Mouse (Mus musculus): ENCODE measurements at regions not wholly inside any gene's neighbourhood (a gene's known extent, or its start where the extent isn't known, plus 50 kb on each side); places are given as distances from the start of the nearest gene placed in this dataset.

DNA sequence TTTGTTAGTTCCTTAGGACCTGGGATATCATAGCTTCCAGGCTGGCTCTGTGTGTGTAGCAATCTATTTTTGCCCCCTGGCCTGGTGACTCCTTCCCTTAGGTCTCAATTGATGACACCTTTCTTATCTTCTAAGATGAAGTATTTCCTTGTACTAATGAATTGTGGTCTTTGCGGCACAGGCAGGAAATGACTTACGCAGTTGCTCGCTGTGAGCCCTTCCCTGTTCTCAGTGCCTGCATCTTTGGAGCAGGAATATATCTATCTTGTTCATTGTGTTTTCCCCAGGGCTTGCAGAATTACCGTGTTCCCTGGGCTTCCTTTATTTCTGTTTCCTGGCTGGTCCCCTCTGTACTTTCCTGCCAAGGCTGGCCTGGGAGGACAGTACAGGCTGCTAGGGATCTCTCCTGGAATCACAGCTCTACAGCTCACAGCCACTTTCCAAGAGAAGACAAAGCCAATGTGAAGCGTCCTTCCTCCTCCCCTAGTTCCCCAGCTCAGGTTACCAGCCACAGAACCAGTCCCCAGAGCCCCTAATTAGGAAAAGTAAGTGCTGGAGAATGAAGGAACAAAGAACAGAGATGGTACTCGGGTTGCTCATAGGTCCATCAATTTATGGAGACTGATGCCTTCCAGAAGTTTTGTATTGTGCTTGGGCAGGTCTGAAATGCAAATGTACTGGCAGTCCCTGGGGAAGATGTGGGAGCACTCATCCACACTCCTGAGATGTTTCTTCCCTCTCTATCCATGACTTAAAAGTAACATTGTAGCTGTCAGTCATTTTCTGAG, 119.2 kb upstream of the Eef2kmt start:
- DNase-seq: peak; percentile 50

DNA sequence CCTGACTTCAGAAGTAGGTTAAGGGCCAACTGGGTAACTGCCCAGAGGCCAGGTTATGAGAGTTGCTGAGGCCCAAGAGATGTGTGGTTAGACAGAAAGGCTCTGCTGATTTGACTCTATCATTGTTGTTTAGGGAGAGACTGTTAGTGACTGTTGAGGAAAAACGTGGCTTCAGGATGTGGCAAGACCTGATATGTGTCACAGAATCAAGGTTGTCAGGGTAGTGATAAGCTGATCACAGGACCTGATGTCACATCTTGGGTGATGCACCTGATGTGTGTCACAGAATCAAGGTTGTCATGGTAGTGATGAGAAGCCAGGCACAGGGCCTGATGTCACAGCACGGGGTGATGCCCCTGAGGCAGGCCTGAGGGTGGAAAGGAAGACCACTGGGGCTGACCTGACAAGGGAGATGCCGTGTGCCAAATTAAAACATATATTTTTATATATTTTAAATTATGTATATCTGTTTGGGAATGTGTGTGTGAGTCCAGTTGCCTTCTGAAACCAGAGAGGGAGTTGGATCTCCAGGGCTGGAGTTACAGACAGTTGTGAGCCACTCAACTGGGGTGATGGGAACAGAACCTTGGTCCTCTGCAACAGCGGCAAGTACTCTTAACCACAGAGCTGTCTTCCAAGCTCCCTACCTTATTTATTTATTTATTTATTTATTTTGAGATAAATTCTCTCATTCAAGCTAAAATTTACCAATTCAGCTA, 115.6 kb upstream of the Eef2kmt start:
- no peak for DNase-seq

DNA sequence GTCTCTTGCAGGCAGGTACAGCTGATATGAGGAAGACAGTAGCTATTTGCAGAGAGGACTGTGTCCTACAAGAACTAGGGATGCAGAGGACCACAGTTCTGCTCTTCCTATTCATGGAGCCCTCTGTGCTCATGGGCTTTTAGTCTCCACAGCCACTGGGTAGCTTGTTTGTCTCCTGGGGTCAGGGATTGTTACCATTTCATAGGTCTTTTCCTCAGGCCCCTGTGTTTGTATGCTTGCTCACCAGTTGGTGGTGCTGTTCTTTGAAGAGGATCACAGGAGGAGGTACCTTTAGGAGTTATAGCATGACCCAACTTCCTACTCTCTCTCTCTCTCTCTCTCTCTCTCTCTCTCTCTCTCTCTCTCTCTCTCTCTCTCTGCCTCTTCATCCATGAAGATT, 114.7 kb upstream of the Eef2kmt start:
- no peak for DNase-seq

DNA sequence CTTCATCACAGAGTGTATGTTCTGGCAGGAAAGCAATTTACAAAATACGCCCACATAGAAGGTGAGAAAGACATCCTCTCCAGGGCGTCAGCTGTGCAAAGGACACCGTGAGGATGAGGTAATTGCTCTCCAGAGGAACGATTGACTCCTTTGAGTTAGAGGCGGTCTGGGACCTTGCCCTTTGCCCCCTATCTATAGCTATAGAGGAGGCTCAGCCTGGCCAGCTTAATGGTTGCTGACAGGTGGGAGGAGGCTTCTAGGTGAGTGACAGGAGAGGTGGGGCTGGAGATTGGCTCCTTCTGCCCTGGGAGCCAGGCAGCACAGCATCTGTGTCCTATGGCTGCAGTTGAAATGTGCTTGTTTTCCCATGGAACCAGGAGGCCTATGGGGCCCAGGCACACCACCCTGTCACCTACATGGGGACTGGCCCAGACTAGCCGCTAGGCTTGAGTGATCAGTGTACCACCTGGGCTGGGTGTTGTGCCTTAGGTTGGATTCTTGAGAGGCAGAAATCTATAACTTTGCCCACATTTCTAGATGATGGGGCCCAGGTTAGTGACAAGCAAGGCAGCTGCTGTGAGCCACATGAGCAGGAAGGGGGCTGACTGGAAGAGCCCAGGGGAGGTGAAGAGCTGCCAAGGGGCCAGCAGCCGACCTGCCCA, 113.2 kb upstream of the Eef2kmt start:
- DNase-seq: no peak

DNA sequence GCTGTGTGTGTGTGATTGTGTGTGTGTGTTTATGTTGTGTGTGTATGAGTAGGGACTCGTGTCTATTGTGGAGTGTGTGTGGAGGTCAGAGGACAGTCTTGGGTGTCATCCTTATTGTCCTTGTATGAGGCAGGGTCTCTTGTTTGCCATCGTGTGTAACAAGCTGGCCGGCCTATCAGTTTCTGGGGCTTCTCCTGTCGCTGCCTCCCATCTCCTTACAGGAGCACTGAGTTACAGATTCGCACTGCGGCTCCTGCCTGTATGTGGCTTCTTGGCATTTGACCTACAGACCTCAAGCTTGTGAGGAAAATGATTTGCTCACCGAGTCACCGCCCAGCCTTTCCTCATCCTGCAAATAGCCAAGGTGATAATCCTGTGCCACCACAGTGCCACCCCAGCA, 112.6 kb upstream of the Eef2kmt start:
- no peak for DNase-seq

DNA sequence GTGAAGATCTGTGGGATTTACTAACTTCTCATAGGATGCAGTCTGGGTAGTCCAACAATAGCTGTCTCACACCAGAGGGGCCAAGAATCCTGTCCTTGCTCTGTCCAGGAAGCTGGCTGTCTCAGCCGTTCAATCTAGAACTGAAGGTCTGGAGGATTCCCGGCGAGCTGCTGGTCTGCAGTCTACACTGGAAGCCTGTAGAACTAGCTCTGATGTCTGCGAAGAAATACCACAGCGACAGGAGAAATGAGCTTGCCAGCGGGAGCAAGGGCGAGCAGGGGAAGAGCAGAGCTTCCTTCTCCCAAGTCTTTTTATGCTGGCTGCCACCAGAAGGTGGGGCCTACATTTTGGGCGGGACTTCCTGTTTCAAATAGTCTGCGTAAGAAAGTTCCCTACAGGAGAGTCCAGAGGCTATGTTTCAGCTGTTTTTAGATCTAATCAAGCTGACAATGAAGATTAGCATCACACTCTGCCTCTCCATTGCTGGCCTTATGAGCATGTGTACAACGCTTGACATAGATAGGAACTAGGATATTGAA, 111.9 kb upstream of the Eef2kmt start:
- peak; percentile 13 for DNase-seq

DNA sequence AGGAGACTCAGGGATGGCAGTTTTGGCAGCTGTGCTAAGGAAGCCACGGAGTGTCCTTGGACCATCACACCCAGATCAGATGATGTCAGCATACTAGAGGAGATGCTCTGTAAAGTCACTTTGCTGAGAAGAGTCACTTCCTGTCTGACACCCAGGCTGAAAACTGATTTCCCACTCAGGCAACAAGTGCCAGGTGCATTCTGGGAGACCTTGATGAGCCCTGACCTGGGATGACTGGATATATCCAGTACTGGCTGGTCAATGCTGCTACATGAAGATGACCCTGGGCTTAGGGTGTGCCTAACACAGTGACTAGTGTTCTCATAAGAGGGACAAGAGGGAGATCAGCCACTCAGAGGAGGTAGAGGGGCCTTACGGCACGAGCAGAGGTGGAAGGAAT, 110.2 kb upstream of the Eef2kmt start:
- DNase-seq: no peak

DNA sequence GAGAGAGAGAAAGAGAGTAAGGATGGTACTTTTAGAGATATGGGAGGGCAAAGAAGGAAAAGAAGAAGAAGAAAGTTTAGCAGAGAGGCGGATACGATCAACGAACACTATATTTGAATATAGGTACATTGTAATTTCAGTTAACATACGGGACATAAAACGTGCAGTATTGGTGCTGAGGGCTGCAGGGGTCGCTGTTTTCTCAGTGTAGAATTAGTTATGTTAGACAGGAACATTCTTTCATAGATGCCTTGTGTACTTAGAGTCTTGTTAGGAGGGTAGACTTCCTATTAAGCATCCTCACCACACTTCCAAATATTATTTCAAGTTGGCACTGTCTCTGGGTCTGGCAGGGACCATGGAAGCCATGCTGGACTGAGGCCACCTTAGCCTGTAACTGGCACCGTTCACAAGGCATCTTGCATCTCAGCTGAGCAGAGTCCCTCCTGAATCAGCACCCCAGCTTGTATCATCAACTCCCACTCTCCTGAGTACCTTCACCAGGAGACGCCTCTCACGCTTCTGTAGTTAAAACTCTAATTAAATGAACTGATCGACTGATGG, 107.3 kb upstream of the Eef2kmt start:
- DNase-seq: no peak

DNA sequence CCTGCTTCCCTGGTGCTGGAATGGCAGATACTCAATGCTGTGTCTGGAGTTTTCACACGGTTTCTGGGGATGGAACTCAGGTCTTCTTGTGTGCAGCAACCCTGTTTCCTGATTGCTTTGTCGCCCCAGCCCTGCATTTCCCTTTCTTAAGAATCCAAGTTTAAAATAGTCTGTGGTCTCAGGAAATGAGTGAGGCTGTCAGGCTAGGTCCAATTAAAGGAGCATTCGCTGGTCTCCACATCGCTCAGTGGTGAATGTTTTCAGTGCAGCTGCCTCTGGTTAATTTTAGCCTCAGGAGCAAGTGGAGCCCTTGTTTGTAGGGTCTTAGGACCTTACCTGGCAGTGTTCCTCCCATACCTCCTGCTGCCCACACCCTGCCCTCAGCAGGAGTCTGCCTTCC, 103.4 kb upstream of the Eef2kmt start:
- no peak for DNase-seq

DNA sequence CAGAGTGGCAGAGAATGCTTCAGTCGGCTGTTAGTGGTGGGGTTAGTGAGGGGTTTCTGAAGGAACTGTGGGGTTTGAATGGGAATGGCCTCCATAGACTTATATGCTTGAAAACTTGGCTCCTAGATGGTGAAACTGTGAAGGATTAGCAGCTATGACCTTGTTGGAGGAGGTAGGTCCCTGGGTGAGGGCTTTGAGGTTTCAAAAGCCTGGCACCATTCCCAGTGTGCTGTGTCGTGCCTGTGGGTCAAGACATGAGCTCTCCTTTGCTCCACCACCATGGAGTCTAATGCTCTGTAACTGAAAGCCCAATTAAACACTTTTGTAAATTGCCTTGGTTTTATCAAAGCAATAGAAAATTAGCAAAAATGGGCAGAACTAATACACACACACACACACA, 98.1 kb upstream of the Eef2kmt start:
- DNase-seq: no peak

DNA sequence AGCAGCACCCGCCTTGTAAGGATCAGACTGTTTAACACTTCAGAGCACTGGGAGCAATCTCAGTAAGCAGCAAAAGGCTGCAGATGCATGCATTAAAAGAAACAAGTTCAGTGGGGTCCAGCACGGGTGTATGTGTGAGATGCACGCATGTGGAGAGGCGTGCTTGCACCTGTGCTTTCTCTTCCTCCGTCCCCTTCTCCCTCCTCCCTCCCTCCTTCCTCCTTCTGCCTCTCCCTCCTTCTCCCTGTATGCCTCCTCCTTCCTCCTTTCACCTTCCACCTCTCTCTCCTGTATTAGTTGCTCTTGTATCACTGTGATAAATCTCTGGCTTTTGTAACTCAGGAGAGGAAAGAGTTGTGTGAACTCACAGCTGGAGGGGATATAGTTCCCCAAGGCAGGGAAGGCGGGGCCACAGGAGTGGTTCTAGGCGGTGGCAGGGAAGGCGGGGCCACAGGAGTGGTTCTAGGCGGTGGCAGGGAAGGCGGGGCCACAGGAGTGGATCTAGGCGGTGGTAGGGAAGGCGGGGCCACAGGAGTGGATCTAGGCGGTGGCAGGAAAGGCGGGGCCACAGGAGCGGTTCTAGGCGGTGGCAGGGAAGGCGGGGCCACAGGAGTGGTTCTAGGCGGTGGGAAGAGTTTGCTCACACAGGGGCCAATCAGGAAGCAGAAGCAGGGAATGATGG, 96.2 kb upstream of the Eef2kmt start:
- peak; percentile 35 for DNase-seq

DNA sequence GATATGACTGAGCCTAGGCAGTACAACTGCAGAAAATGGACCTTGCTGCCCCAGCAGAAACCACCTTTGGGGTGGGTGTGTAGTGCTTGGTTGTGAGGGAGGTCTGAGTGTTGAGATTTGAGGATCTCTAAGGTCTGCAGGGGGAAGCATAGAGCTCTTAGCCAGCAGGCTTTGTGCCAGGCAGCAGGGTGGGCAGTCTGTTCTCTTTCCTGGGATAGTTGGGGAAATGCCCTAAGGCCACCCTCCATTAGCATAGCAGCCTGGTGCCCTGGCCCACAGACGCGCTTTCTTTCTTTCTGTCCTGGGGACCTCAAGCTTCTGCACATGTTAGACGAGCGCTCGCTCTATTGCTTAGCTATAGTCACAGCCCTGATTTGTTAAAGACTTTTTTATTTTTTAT, 91.4 kb upstream of the Eef2kmt start:
- DNase-seq: no peak

DNA sequence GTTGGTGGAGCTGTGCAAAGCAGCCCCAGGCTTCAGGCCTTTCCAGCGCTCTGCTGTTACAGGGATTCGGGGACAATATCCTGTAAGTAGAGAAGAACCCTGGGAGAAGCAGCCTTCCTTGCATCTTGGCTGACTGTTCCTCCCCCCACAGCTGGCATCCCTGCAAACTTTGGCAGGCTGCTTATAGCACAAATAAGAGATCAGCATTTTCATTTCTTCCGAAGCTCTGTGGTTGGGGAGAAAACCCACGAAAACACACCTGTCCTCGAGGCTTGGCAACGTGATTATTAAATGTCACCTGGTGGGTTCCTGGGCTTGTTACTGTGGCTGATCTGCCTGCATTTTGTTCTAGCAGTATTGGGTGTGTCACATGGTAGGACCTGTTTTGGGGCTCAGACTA, 86.5 kb upstream of the Eef2kmt start:
- no peak for DNase-seq

DNA sequence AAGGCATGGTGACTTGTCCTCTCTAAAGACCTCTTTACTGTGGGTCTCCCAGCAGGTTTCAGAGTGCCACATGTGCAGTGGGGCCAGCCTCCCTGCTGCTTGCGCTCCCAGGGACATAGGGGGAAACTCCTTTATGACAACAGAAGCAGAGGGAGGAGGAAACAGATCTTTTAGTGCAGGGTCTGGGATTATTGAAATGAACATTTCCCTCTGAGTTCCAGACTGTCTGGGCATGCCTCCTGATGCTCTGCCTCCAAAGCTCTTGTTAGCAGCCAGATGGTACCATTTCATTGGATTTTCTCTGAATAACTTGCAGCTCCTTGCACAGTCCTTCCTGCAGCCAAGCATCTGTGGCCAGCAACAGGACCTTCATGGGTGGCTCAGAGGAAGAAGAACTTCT, 60.5 kb upstream of the Eef2kmt start:
- DNase-seq: no peak

DNA sequence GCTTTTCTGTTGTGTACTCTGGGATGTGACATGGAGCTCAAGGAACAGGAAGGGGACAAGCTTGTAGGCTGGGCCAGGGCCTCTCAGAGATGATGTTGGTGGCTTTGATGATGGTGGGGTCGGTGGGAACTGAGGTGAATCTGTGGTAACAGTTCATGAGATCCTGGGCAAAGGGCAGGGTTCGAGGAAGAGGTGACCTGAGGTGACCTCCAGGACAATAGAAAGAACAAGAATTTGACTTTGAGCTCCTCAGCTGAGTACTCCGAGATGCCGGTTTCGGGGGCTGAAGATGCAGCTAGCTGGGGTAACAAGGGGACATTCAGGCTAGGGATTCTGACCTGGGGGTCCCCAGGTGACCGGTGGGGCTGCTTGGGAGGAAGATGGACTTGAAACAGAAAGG, 57.5 kb upstream of the Eef2kmt start:
- DNase-seq: no peak

DNA sequence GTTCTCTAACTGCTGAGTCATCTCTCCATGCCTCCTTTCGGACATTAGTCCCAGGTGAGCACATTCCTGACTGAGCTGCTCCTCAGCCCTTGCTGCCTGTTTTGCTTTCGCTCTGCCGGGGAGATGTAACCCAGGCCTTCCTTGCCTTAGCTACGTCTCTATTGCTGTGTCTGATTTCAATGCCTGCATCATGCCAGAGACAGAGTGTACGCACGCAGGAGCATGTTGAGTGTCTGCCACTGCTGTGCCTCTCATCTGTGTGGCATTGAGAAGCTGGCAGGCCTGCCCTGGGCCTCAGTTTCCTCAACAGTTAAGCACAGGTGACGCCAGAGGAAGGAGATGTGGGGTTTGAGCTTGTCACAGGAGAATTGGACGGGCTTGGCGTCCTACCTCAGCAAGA, 55.7 kb upstream of the Eef2kmt start:
- no peak for DNase-seq

DNA sequence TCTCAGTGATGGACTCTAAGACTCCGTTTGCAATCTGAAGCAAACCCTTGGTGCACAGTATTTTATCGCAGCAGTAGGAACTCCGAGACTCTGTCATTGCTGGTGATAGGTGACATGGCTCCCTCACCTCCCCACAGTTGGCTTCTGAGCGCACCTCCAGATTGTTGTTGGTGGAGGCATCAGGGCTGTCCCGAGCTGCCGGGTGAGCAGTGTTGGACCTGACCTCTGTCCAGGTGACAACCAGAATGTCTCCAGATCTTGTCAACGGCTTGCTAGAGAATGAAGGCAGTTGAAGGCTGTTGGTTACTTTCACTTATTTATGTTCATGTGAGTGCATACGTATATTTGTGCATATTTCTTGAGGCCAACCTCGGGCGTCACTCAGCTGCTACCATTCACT, 55.0 kb upstream of the Eef2kmt start:
- no peak for DNase-seq

DNA sequence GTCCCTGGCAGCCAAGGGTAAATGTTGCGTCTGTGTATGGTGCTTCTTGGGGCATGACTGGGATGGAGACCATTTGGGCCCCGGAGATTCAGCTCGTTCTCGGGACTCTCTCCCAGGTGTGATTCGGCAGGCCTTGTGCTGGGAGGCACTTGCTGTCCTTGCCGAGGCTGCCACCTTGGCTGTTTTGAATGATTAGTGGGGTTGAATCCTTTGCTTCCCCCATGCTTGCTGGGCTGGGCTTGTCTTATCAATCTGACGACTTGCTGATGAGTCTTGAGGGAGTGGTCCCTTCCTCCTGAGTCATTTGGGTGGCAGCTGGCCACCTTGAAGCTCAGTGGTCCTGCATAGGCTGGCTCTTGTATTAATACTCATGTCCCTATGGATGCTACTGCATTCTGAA, 52.0 kb upstream of the Eef2kmt start:
- no peak for DNase-seq

DNA sequence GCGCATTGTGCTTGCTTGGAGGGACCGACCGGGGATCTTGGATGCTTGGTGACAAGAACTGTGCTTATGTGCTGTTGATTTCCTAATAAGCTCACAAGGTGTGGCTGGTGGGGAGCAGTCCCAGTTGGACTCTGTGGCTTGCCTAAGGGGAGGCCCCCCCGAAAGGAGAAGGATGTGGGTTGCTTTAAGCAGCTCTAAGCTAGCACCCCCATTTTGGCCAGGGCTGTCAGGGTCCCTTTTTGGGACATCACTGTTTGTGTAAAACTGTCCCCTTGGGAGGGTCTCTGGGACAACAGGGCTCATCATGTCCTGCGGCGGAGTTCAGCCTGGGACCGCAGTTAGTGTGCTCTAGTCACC, 51.4 kb upstream of the Eef2kmt start:
- DNase-seq: no peak

DNA sequence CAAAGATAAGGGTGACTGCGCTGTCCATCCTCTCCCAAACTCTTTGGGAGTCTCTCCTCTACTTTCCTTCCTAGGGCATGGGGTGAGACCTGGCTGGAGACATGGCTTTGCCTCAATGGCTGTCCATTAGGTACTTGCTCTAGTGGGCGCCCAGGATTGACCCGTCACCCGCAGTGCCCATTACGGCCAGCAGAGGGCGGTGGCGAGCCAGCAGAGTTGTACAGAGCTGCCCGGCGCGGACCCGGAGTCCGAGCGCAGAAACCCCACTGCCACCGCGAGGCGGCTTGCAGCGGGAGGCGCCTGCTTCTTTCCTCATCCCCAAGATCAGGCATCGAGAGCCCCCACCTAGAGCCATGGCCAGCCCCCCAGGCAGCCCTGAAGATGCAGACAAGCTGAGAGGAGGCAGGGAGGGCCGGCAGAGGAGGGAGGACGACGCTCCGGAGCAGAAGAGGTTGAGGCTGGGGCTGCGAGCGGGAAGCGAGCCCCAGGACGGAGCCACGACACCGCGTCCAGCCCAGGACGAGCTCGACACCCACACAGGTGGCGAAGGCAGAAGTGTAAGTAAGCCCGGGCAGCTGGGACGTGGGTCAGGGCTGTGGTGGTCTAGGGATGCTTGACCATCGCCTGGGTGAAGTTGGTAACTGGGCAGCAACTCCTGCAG, 50.9 kb upstream of the Eef2kmt start:
- DNase-seq: peak; percentile 90
